Mouse (Mus musculus): ENCODE measurements around the gene Cdc42se2. TPM values are rescaled to one million over a fixed set of nuclear protein-coding genes. Genes with fewer than 3 reads are reported as not detected.

Gene Cdc42se2
- polyA plus RNA-seq, 1 experiment from 2014 or later: 184 TPM

DNA sequence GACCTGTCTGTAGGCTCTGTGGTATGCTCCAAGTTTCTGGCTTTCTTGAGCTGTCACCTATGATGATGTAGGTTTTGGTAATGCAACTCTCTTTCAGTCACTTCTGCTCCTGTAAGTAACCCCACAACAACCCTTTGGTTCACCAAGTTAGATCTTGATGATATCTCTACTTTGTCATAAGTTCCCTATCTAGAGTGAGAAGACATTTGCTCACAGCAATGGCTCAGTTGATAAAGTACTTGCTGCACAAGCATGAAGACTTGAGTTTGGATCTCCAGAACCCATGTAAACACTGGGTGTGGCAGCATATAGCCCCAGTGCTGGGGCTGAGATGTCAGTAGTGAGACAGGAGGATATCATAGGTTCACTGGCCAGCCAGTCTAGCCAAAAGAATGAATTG lies 28.2 kb upstream of the Cdc42se2 start:
- no peak for ATAC-seq

DNA sequence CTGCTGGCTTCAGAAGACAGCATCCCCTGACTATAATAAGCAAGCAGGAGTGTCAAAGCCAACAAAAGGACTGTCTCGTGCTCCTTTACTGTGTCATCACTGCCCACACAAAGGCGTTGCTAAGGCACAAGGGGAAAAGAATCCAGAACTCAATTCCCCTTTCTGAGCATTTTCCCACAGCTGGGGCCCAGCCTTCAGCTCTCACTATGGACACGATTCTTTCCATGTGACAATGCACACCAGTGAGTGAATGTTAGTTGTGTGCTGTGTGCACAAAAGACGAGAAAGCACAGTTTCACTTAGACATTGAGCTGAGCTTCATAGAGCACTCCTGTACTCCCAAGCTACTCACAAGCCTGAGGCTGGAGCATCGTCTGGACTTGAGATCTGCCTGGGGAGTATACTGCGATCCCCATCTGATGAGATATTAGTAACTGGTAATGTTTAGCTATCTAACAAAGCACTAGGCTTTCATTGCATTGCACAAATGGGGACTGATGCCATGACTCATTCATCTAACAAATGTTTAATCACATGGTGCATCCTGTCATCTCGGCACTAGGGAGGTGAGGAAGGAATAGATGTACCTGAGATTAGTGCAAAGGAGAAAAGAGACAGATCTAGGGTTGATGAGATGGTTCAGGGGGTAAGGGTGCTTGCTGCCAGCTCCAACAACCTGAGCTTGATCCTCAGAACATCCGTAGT lies 25.5 kb upstream of the Cdc42se2 start:
- Histone ChIP-seq H3K36me3 (ENCODE audit: control insufficient read depth, insufficient read depth) (no peaks in the 10 kb centered on the region), H3K27me3 (replicated peaks; ENCODE audit: control insufficient read depth, insufficient read depth, low read length) (no peaks in the 10 kb centered on the region)

More for the DNA sequence above, 28.2 kb upstream of the Cdc42se2 start:
- H3K4me1 ChIP-seq (replicated peaks; ENCODE audit: control insufficient read depth, insufficient read depth, low read length): peaks cover 14% of the 10 kb centered on the region
- H3K9ac ChIP-seq (replicated peaks; ENCODE audit: low read depth, low read length): no peak overlapping the region
- H3K9me3 ChIP-seq (ENCODE audit: control insufficient read depth, low read length): no peaks in the 10 kb centered on the region
- H3K4me3 ChIP-seq (replicated peaks; ENCODE audit: low read length): no peak overlapping the region
- no peaks in the 10 kb centered on the region for H3K36me3 ChIP-seq (ENCODE audit: control insufficient read depth, insufficient read depth)
- H3K4me2 ChIP-seq (ENCODE audit: low read length): no peak overlapping the region
- H3K27ac ChIP-seq (ENCODE audit: low read length): no peak overlapping the region
- H3K27me3 ChIP-seq (replicated peaks; ENCODE audit: control insufficient read depth, insufficient read depth, low read length): no peaks in the 10 kb centered on the region

DNA sequence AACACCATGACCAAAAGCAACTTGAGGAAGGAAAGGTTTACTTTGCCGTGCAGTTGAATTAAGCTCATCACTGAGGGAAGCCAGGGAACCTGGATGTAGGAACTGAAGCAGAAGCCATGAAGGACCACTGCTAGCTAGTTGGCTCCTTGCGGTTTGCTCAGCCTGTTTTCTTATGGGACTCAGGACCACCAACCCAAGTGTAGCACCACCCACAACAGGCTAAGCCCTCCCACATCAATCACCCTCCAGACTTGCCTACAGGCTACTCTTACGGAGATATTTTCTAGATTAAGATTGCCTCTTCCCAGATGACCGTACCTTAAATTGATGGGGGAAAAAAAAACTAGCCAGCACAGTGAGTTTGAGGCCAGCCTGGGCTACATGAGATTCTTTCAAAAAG lies 24.8 kb upstream of the Cdc42se2 start:
- Histone ChIP-seq H3K27ac (ENCODE audit: low read length) (no peak overlapping the region), H3K4me1 (replicated peaks; ENCODE audit: control insufficient read depth, insufficient read depth, low read length) (peaks cover 9% of the 10 kb centered on the region), H3K27me3 (replicated peaks; ENCODE audit: control insufficient read depth, insufficient read depth, low read length) (no peaks in the 10 kb centered on the region), H3K4me3 (replicated peaks; ENCODE audit: low read length) (no peak overlapping the region), H3K9me3 (ENCODE audit: control insufficient read depth, low read length) (no peaks in the 10 kb centered on the region), H3K36me3 (ENCODE audit: control insufficient read depth, insufficient read depth) (no peaks in the 10 kb centered on the region), H3K9ac (replicated peaks; ENCODE audit: low read depth, low read length) (no peak overlapping the region), H3K4me2 (ENCODE audit: low read length) (no peak overlapping the region)
- 38% methylated on average over 4 of the region's 4 CpGs for WGBS
- no peak for ATAC-seq

More for the DNA sequence above, 25.5 kb upstream of the Cdc42se2 start:
- Histone ChIP-seq H3K4me2 (ENCODE audit: low read length) (no peak overlapping the region), H3K4me1 (replicated peaks; ENCODE audit: control insufficient read depth, insufficient read depth, low read length) (peaks cover 9% of the 10 kb centered on the region), H3K27ac (ENCODE audit: low read length) (peak overlapping the region; percentile 6; the same call in 1 of the 2 replicates), H3K4me3 (replicated peaks; ENCODE audit: low read length) (no peak overlapping the region), H3K9me3 (ENCODE audit: control insufficient read depth, low read length) (no peaks in the 10 kb centered on the region), H3K9ac (replicated peaks; ENCODE audit: low read depth, low read length) (no peak overlapping the region)
- 21% methylated on average over 8 of the region's 8 CpGs for WGBS
- peak; percentile 61 for ATAC-seq

DNA sequence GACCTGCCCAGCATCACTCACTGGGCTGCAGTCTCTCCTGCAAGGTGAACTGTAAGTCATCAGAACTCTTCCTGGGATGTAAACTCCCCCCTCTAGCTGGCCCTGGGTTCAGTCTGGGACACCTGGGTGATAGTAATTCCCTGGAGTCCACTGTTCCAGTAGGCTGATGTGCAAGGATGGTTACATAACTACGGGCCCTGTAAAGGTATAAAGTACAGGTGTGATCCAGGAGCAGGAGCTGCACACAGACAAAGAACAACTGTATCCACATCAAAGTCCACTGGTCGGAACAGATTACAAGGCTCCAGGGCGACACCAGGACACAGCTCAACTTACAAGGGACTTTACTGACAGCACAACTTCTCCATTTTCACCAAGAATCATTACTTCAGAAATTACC lies 23.6 kb upstream of the Cdc42se2 start:
- Histone ChIP-seq H3K27ac (ENCODE audit: low read length) (no peak overlapping the region), H3K9ac (replicated peaks; ENCODE audit: low read depth, low read length) (no peak overlapping the region), H3K4me3 (replicated peaks; ENCODE audit: low read length) (no peak overlapping the region), H3K9me3 (ENCODE audit: control insufficient read depth, low read length) (no peaks in the 10 kb centered on the region), H3K36me3 (ENCODE audit: control insufficient read depth, insufficient read depth) (no peaks in the 10 kb centered on the region), H3K4me2 (ENCODE audit: low read length) (no peak overlapping the region), H3K4me1 (replicated peaks; ENCODE audit: control insufficient read depth, insufficient read depth, low read length) (peaks cover 9% of the 10 kb centered on the region), H3K27me3 (replicated peaks; ENCODE audit: control insufficient read depth, insufficient read depth, low read length) (no peaks in the 10 kb centered on the region)
- ATAC-seq: no peak
- WGBS: 91% methylated on average over 3 of the region's 3 CpGs

DNA sequence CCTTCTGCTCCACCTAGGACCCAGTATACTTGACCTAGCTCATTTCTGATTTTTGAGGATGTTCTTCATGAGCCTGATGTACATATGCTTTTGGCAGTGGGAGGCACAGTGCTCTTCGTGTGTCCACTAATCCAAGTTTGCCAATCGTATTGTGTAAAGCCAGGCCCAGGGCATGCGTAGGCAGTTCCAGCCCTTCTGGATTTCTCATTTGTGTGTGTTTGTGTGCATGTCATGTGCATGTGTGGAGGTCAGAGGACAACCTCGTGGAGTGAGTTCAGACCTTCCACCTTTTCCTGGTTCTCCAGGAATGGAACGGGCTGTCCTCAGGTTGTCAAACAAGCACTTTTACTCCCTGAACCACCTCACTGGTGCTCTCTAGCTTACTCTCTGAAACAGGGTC lies 22.1 kb upstream of the Cdc42se2 start:
- Histone ChIP-seq H3K9ac (replicated peaks; ENCODE audit: low read depth, low read length) (no peak overlapping the region), H3K9me3 (ENCODE audit: control insufficient read depth, low read length) (no peaks in the 10 kb centered on the region), H3K4me2 (ENCODE audit: low read length) (no peak overlapping the region), H3K4me3 (replicated peaks; ENCODE audit: low read length) (no peak overlapping the region), H3K27me3 (replicated peaks; ENCODE audit: control insufficient read depth, insufficient read depth, low read length) (no peaks in the 10 kb centered on the region), H3K36me3 (ENCODE audit: control insufficient read depth, insufficient read depth) (no peaks in the 10 kb centered on the region), H3K4me1 (replicated peaks; ENCODE audit: control insufficient read depth, insufficient read depth, low read length) (peaks cover 9% of the 10 kb centered on the region), H3K27ac (ENCODE audit: low read length) (no peak overlapping the region)
- ATAC-seq: no peak
- 85% methylated on average over 5 of the region's 5 CpGs for WGBS

DNA sequence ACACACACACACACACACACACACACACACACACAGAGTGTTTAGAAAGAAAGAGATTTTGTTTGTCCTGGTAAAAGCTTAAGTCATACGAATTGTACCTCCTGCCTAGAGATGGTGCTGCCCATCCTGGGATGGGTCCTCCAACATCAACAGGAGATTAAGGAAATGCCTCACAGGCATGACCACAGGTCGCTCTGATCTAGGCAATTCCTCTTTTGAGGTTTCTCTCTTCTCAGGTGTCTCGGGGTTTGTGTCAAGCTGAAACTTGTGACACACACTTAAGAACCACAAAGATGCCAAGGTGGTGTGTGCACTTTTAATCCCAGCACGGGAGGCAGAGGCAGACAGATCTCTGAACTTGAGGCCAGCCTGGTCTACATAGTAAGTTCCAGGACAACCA lies 20.7 kb upstream of the Cdc42se2 start:
- Histone ChIP-seq H3K9ac (replicated peaks; ENCODE audit: low read depth, low read length) (no peak overlapping the region), H3K4me3 (replicated peaks; ENCODE audit: low read length) (no peak overlapping the region), H3K4me1 (replicated peaks; ENCODE audit: control insufficient read depth, insufficient read depth, low read length) (peaks cover 9% of the 10 kb centered on the region), H3K36me3 (ENCODE audit: control insufficient read depth, insufficient read depth) (no peaks in the 10 kb centered on the region), H3K4me2 (ENCODE audit: low read length) (no peak overlapping the region), H3K27me3 (replicated peaks; ENCODE audit: control insufficient read depth, insufficient read depth, low read length) (no peaks in the 10 kb centered on the region), H3K9me3 (ENCODE audit: control insufficient read depth, low read length) (no peaks in the 10 kb centered on the region), H3K27ac (ENCODE audit: low read length) (no peak overlapping the region)
- WGBS: 85% methylated on average over 4 of the region's 4 CpGs
- no peak for ATAC-seq

DNA sequence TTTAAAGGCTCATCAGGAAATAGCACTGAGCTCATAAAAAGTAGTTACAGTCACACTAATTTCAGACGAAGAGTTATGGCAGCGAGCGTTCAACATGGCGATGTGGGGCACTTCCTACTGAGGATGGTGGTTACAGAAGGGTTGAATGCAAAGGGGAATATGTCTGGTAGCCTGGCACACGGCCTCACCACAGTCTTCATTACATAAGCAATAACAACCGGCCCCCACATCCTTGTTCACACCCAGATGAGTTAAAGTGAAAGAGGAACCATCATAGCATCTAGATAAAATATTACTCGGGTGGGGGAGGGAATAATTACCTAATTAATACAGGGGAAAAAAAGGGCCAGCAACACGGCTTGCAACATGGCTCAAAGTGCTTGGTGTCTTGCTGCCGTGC lies 20.2 kb upstream of the Cdc42se2 start:
- peaks cover 4% of the 10 kb centered on the region for H3K4me1 ChIP-seq (replicated peaks; ENCODE audit: control insufficient read depth, insufficient read depth, low read length)
- no peak overlapping the region for H3K27ac ChIP-seq (ENCODE audit: low read length)
- H3K9ac ChIP-seq (replicated peaks; ENCODE audit: low read depth, low read length): no peak overlapping the region
- no peaks in the 10 kb centered on the region for H3K9me3 ChIP-seq (ENCODE audit: control insufficient read depth, low read length)
- no peaks in the 10 kb centered on the region for H3K36me3 ChIP-seq (ENCODE audit: control insufficient read depth, insufficient read depth)
- 85% methylated on average over 9 of the region's 9 CpGs for WGBS
- H3K4me2 ChIP-seq (ENCODE audit: low read length): no peak overlapping the region
- no peak for ATAC-seq
- H3K27me3 ChIP-seq (replicated peaks; ENCODE audit: control insufficient read depth, insufficient read depth, low read length): no peaks in the 10 kb centered on the region
- H3K4me3 ChIP-seq (replicated peaks; ENCODE audit: low read length): no peak overlapping the region

DNA sequence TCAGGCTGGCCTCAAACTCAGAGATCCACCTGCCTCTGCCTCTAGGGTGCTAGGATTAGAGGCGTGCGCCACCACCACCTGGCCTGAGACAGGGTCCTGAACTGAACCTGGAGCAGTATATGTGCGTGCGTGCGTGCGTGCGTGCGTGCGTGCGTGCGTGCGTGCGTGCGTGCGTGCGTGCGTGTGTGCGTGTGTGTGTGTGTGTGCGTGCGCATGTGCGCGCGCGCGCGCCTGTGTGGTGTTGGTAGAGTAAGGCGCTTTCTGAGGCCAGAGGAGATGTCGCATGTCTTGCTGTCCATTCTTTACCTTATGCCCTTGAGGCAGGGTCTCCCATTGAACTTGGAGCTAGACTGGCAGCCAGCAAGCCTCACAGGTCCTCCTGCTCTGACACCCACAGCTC lies 19.4 kb upstream of the Cdc42se2 start:
- Histone ChIP-seq H3K4me1 (replicated peaks; ENCODE audit: control insufficient read depth, insufficient read depth, low read length) (no peaks in the 10 kb centered on the region), H3K9me3 (ENCODE audit: control insufficient read depth, low read length) (no peaks in the 10 kb centered on the region), H3K27ac (ENCODE audit: low read length) (no peak overlapping the region), H3K4me2 (ENCODE audit: low read length) (no peak overlapping the region), H3K9ac (replicated peaks; ENCODE audit: low read depth, low read length) (no peak overlapping the region), H3K36me3 (ENCODE audit: control insufficient read depth, insufficient read depth) (no peaks in the 10 kb centered on the region), H3K27me3 (replicated peaks; ENCODE audit: control insufficient read depth, insufficient read depth, low read length) (no peaks in the 10 kb centered on the region), H3K4me3 (replicated peaks; ENCODE audit: low read length) (no peak overlapping the region)
- WGBS: 90% methylated on average over 28 of the region's 28 CpGs
- no peak for ATAC-seq

DNA sequence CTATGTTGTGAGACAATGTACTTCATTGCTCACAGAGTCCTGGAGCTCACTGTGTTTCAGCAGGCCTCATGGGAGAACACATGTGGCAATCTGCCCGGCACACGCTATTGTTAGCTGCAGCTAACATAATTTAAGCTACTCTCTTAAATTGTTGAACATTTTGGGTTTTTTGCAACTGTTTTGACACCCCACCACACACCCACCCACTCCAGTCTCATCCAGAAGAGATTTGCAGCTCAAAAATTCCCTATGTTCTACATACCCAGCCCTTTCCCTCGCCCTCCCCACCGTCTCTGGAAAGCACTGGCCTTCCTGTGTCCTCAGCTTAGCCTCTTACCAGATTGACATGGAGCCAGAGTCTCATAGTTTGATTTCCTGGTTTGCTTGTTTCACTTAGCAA lies 17.7 kb upstream of the Cdc42se2 start:
- Histone ChIP-seq H3K27me3 (replicated peaks; ENCODE audit: control insufficient read depth, insufficient read depth, low read length) (no peaks in the 10 kb centered on the region), H3K27ac (ENCODE audit: low read length) (no peak overlapping the region), H3K4me3 (replicated peaks; ENCODE audit: low read length) (no peak overlapping the region), H3K4me1 (replicated peaks; ENCODE audit: control insufficient read depth, insufficient read depth, low read length) (no peaks in the 10 kb centered on the region), H3K36me3 (ENCODE audit: control insufficient read depth, insufficient read depth) (no peaks in the 10 kb centered on the region), H3K9me3 (ENCODE audit: control insufficient read depth, low read length) (no peaks in the 10 kb centered on the region), H3K4me2 (ENCODE audit: low read length) (no peak overlapping the region), H3K9ac (replicated peaks; ENCODE audit: low read depth, low read length) (no peak overlapping the region)
- no peak for ATAC-seq
- 87% methylated on average over 4 of the region's 4 CpGs for whole genome bisulfite sequencing

DNA sequence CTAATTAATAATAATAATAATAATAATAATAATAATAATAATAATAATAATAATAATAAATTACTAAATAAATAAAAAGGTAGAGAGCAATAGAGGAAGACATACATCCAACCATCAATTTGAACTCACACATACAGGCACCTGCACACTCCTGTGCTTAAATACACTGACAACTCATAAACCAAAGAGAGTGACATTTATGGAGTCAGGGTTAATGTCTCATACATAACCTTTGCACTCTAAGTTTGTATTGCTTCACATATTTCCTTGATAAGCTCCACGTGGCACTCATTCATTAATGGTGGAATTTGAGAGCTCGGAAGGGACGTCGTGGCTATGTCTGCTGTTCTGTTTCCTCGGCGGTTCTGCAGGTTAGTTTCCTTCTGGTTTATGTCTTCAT lies 15.1 kb upstream of the Cdc42se2 start:
- H3K4me2 ChIP-seq (ENCODE audit: low read length): no peak overlapping the region
- no peak for ATAC-seq
- WGBS: 86% methylated on average over 6 of the region's 6 CpGs
- H3K4me3 ChIP-seq (replicated peaks; ENCODE audit: low read length): no peak overlapping the region
- H3K27ac ChIP-seq (ENCODE audit: low read length): no peak overlapping the region
- H3K9ac ChIP-seq (replicated peaks; ENCODE audit: low read depth, low read length): no peak overlapping the region
- no peaks in the 10 kb centered on the region for H3K36me3 ChIP-seq (ENCODE audit: control insufficient read depth, insufficient read depth)
- no peaks in the 10 kb centered on the region for H3K4me1 ChIP-seq (replicated peaks; ENCODE audit: control insufficient read depth, insufficient read depth, low read length)
- H3K27me3 ChIP-seq (replicated peaks; ENCODE audit: control insufficient read depth, insufficient read depth, low read length): no peaks in the 10 kb centered on the region
- no peaks in the 10 kb centered on the region for H3K9me3 ChIP-seq (ENCODE audit: control insufficient read depth, low read length)

Measured in forebrain, embryonic 16.5 days (tissue).